Mouse (Mus musculus) forebrain, embryonic 14.5 days (tissue): ENCODE data around the gene Zbtb44. TPM values are rescaled to one million over a fixed set of nuclear protein-coding genes. Genes with fewer than 3 reads are reported as not detected.

ENCODE experiments used
- polyA plus RNA-seq: library from polyadenylated mRNA; unstranded; fragments of >200 nt; fragmentation: Nextera tagmentation; extraction: Ambion mirVana; gene quantifications from 2 replicates; pipeline ENCODE4 v1.2.1, GENCODE M21; 2014

The Zbtb44 gene
- polyA plus RNA-seq, 1 experiment from 2014 or later, result 3.1 TPM

Other genes with a start within 250 kb of the Zbtb44 start
- gene Adamts15, start 108.2 kb upstream of the Zbtb44 start, polyA plus RNA-seq, result 2.4 and 2.8 TPM in 2 replicates
- 0.72 and 0.95 TPM in 2 replicates for gene Adamts8, start 88.1 kb upstream of the Zbtb44 start, polyA plus RNA-seq
- gene St14, start 101.2 kb downstream of the Zbtb44 start, polyA plus RNA-seq, result 0.18 and 0.27 TPM in 2 replicates
- gene Aplp2, start 181.2 kb downstream of the Zbtb44 start, polyA plus RNA-seq, result 208 and 237 TPM in 2 replicates
- 7.3 and 9.7 TPM in 2 replicates for gene Prdm10, start 249.9 kb downstream of the Zbtb44 start, polyA plus RNA-seq